Mouse (Mus musculus) CH12.LX (cell line): ENCODE measurements around the gene Gm14214.

Experiments used
- BHLHE40 ChIP-seq: IDR thresholded peaks from 2 replicates; pipeline ENCODE4 v1.6.1; 2011; ENCODE audit warnings: mild to moderate bottlenecking, low read depth, low read length, improper control_type of control experiment
- CHD1 ChIP-seq: IDR thresholded peaks from 2 replicates; pipeline ENCODE4 v1.6.1; 2012; ENCODE audit warnings: low read depth, low read length, improper control_type of control experiment, inconsistent platforms
- CTCF ChIP-seq, 2 experiments: IDR thresholded peaks in 1 of 2; conservative IDR thresholded peaks in 1 of 2; 2 replicates each; pipeline ENCODE4 v1.5.1; 2011 to 2012; ENCODE audit warnings: low read depth in 2 of 2, low read length in 2 of 2, improper control_type of control experiment in 1 of 2, inconsistent platforms in 1 of 2, mild to moderate bottlenecking in 1 of 2, moderate library complexity in 1 of 2

DNA sequence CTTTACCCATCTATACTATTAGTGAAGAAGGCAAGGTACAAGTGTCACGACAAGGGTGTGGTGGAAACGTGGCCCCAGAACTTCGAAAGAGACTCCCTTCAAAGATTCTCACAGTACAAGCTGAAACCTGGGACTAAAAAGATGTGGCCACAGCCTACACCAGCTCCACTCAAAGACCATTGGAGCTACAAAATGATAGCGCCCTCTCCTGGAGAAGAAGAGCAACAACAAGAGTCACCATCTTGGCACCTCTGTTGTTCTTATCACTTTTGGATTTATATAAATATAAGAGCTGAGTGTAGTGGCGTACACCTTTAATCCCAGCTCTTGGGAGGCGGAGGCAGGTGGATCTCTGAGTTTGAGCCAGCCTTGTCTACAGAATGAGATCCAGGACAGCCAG is 14.0 kb downstream of the Gm14214 start:
- no peak for TF ChIP-seq CHD1
- peak; percentile 45 to 66; a peak in 3 of 4 replicates for TF ChIP-seq CTCF (conservative IDR thresholded peaks at IDR 0.05 in 1 of 2, IDR thresholded peaks at IDR 0.05 in 1 of 2; ENCODE audit: low read depth in 2 of 2, low read length in 2 of 2)
- TF ChIP-seq BHLHE40, result no peak
